Mouse (Mus musculus) cerebellum, adult 9-11 months (tissue): ENCODE results near the gene Gm20696.

Source experiments
- DNase-seq: peaks from one replicate; pipeline ENCODE4 v3.0.0; 2022

The Gm20696 gene

GRCm38 (mm10) chr6:99515667-99516199 is 150.9 kb downstream of the Gm20696 start:
- DNase-seq, result no peak

DNA sequence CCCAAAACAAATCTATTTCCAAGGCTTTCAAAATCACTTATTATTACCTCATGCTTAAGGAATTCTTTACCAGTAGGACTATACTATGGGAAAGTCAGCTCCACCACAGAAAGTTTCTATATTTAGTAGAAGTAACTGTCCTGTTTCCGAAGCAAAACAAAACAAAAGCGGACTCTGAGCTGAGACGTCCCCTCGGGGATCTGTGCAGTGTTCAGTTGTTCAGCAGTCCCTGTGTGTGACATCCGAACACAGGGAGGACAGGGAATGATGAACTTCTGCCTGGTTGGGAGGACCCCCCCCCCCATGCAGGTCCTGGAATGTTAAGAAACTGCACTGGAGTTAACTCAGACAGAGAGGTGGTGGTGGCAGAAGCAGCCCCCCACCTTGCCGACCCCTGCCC is 154.7 kb downstream of the Gm20696 start:
- no peak for DNase-seq

DNA sequence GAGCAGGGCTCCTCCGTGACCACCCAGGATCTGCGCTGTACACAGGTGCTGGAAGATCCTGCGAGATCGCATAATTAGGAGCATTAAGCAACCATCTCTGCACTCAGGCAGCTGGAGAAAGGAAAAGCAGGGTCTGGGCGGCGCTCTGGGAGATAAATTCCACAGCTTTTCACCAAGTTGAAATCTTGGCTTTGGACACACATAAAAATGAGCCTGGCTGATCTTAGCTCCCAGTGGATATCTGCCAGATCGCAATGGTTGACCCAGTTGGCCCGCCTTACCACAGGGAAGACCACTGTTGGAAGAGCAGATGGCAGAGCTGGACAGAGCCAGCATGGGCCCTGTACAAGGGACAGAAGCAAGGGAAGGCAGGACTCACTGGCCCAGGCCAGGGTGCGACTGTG is 157.4 kb downstream of the Gm20696 start:
- peak; percentile 90 for DNase-seq

GRCm38 (mm10) chr6:99506816-99507215 is 159.8 kb downstream of the Gm20696 start:
- DNase-seq, result no peak

- no peak for DNase-seq
Observed at GRCm38 (mm10) chr6:99503741-99504140, 162.9 kb downstream of the Gm20696 start.

DNA sequence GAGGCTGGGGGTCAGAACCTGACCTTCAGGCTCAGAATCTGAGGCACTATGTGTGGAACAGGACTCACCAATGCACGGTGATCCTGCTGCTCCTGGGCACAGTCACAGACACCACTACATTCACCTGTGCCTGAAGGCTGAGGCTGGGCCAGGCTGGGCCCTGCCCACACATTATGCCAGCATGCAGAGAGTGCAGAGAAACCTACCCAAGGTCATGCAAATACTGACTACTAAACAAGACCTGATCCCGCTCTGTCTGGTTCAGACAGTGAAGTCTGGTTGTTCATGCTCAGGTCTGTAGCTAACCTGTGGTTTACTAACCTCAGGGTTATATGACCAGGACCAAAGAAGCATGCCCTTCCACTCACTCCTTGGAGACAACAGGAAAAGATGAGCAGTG is 163.9 kb downstream of the Gm20696 start:
- DNase-seq, result no peak

- DNase-seq, result no peak
Observed at GRCm38 (mm10) chr6:99502314-99502713, 164.3 kb downstream of the Gm20696 start.

DNA sequence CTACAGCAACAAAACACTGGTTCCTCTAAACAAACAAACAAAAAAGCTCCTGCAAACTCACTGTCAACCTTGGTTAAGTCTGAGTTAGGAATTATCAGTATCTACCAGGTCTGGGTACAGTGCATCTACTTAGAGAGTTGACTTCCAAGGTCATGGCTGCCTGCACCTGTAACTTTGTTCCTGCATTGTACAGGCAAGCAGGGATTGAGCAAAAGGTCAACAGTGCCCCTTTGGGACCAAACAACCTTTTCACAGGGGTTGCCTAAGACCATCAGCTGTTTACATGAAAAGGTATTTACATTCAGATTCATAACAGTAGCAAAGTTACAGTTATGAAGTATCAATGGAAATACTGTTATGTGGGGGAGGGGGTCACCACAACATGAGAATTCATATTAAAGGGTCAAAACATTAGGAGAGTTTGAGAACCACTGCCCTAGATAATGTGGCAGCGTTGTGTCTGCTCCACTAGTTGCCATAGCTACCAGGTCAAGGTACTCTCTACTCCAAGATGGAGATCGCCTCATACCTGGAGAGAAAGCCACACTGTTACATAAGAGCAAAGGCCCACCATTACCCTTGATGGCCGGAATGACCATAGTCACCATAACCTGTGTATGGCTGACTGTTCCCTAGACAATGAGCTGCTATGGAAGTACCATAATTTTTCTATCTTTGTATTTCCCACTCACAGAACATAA is 165.9 kb downstream of the Gm20696 start:
- DNase-seq, result no peak

GRCm38 (mm10) chr6:99498082-99498481 is 168.5 kb downstream of the Gm20696 start:
- no peak for DNase-seq

DNA sequence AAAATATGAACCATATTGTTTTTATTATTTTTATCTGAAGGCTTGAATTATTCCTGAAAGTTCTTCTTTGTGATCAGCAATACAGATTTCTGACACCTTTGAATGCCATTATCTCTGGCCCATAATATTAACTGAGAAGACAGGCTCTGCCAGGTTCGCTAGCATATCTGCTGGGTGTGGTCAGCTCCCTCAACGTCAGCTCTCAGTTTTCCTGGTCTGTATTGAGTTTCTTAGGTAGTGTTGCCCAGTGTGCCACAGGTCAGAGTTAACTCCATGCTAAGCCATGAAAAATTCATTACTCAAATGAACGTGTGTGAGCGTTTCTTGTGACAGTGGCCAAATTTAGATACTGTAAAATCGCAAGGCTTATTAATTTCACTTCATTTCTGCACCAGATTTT is 170.5 kb downstream of the Gm20696 start:
- DNase-seq, result no peak

DNA sequence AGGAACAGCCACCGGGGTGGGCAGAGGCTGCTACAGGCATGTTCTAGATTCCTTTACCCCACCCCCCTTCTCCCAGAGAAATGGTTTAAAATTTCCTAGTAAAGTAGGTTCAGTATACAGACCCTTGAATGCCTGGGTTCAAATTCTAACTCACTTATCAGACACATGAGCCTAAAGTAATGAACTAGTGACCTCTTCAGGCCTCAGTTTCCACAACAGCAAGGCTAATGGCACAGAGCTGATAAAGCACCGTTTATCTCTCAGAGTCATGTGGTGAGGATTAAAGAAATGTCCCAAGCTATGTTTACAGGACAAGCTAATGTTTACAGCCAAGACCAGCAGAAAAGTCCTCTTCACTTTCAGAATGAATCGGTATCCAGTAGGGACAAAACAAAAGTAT is 173.7 kb downstream of the Gm20696 start:
- no peak for DNase-seq

GRCm38 (mm10) chr6:99491979-99492544 is 174.5 kb downstream of the Gm20696 start:
- DNase-seq, result no peak

DNA sequence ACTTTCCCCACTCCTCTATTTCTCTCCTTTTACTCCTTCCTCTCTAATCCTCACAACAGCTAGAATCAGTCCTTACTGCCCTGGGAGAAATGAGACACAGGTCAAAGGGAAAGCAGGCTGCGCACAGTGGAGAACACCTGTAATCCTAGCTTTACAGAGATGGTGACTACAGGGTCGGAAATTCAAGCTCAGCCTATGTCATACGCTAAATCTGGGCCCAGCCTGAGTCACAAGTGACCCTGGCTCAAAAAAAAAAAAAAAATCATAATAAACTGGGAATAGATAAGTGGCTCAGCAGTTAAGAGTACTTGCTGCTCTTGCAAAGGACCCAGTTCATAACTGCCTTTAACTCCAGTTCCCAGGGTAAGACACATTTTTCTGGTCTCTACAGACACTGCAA is 175.5 kb downstream of the Gm20696 start:
- no peak for DNase-seq

- no peak for DNase-seq
Observed at GRCm38 (mm10) chr6:99489900-99490648, 176.5 kb downstream of the Gm20696 start.

- DNase-seq, result no peak
Observed at GRCm38 (mm10) chr6:99489423-99489822, 177.2 kb downstream of the Gm20696 start.

DNA sequence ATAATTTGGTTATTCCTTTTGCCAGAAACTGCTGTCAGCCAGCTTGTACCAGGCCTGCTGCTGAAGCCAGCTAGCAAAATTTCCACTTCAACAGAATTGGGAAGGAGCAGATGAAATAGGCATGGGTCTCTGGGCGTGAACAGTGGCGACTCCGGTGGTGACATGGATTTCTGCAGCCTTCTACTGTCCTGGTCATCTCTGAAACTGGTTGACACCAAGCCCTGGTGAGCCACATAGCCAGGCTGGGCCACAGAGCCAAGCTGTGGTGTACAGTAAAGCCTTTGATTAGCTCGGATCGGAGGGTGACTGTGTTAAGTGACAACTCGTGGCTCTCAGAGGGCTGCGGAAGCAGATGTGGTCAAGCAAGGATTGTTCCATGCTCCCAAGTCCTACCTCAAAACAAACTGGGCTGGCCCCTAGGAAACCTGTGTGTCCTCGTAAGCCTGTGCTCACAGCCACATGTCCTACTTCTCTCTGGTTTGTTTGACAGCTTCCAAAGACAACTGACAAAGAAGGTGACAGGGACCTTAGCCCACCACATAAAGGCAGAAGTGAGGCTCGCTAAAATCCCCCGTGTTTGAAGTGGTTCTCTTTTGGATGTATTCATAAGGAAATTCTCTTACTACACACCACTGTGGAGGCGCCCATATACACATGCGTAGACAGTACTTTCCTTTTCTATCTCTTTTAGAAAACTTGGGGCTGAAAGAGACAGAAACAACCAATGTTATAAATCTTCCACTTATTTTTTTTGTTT is 180.5 kb downstream of the Gm20696 start:
- peak; percentile 50 for DNase-seq

- peak; percentile 33 for DNase-seq
Observed at GRCm38 (mm10) chr6:99485217-99485883, 181.2 kb downstream of the Gm20696 start.

GRCm38 (mm10) chr6:99484884-99485216 is 181.7 kb downstream of the Gm20696 start:
- no peak for DNase-seq

DNA sequence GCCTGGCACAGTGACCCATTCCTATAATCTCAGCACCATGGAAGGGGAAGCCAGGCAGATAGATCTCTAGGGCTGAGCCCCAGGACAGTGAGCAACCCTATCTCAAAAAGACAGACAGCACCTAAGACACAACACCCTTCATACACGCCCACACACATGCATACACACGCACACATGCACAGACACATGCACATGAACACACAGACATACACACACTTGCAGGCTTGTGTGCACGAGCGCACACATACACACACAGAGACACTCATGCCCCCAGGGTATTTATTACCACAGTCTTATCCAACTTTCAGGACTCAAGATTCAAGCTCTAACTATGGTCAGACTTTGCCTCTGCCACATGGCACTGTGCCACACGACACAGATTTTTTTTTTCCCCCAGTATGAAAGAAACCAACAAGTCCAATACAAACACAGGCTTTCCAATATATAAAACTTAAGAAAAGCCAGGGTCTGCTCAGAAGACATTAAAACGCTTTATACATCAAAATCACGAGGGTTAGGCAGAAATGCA is 182.3 kb downstream of the Gm20696 start:
- DNase-seq, result no peak

DNA sequence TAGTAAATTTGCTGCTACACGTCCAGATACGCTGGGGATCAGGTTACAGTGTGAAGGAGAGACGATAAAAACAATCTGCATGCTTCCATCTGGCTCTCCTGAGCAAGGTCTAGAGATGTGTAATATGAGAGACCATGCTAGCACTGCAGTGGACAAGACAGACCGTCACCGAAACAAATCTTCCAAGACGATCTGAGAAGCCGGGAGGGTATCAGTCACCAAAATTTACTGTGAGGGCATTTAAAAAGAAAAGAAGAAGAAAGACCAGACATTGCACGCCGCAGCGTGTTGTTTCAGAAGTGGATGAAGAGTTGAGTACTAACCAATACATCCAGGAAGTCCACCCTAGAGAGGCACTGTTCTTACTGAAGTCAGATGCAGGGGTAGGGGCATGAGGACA is 183.0 kb downstream of the Gm20696 start:
- DNase-seq, result no peak

- DNase-seq, result no peak
Observed at GRCm38 (mm10) chr6:99481568-99481967, 185.0 kb downstream of the Gm20696 start.

DNA sequence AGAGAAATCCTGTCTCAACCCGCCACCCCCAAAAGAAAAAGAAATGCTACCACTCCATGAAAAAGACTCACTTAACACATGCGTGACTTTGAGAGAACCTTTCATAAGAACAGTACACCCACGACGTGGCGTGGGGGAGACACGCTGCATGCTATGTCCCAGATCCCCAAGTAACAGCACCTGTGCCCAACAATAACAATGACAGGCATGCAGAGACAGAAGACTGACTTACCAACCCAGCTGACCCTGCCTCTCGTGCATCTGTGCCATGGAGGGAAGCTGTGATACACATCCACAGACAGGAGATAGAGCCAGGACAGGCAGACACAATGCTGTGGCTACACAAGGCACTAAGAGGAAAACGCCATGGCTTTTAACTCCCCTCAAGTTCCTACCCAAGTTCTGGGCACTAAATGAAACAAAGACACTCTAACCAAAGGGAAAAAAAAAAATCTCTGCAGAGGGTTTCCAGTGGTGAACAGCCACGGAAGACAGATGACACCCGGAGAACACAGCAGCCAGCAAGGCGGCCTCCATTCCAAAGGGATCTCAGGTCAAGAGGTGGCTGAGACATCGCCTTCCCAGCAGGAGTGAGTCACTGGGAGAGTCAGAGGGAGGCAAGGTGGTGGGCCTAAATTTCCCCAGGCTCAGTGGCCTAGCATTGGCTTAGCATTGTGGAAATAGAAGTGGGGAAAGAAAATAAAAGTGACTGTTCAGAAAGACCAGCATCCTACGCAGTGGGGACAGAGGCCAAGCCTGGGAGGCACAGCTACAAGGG is 187.5 kb downstream of the Gm20696 start:
- no peak for DNase-seq
